Mouse (Mus musculus) erythroblast, embryonic 14.5 days (primary cell): ENCODE measurements around the gene Cd151.

Experiments
- GATA1 ChIP-seq: IDR thresholded peaks from 2 replicates; pipeline ENCODE4 v1.6.1; 2012; ENCODE audit warnings: low read length, inconsistent platforms, mixed read lengths
- TAL1 ChIP-seq: IDR thresholded peaks from 3 replicates; pipeline ENCODE4 v1.6.1; 2012; ENCODE audit warnings: low read length, inconsistent platforms, mixed read lengths

GRCm38 (mm10) chr7:141472763-141473162, 5.6 kb downstream of the Cd151 start:
- TF ChIP-seq GATA1 = no peak
- TF ChIP-seq TAL1 = no peak
